7 mouse cellular contexts compared by ENCODE assay signal in the genomic region with DNA sequence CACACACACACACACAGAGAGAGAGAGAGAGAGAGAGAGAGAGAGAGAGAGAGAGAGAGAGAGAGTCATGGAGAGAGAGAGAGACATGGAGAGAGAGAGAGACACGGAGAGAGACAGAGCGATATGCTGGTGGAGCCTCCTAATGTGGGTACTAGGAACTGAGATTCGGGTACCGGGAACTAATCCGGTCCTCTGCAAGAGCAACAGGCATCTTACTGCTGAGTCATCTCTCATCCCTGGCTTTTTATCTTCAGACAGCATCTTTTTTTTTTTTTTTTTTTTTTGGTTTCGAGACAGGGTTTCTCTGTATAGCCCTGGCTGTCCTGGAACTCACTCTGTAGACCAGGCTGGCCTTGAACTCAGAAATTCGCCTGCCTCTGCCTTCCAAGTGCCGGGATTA. TPM values are rescaled to one million over a fixed set of nuclear protein-coding genes. Genes with fewer than 3 reads are reported as not detected.
DNase-seq lines count a peak whose midpoint lies in the region; ATAC-seq and TF ChIP-seq lines count a peak whose summit lies in the region.
"Not testable (repeated sequence)": the region's sequence is repeated elsewhere in the genome, so short reads cannot be mapped to it uniquely, and the experiment has no call there.
"Had no signal": no experiment of that assay in that cellular context is flagged by ENCODE, and none has a peak within 500 bp of the region (broad histone marks: within the 10 kb centered on the region; RNA-seq: fewer than 3 reads in every experiment).

No protein-coding gene starts in this region.

- H3K79me2 ChIP-seq in liver, adult 2 months (ENCODE audit: control insufficient read depth, insufficient read depth, low read length): not testable (repeated sequence)

- not testable (repeated sequence) for H3K9me3 ChIP-seq in ES-E14 (ENCODE audit: control insufficient read depth, insufficient read depth, low read depth, low read length); liver, postnatal 0 days (ENCODE audit: low read length)

- not testable (repeated sequence) for TF ChIP-seq CTCF in liver, adult 2 months (IDR thresholded peaks at IDR 0.05; ENCODE audit: low read depth, low read length); liver, postnatal 0 days (IDR thresholded peaks at IDR 0.05; ENCODE audit: low read depth)

- not testable (repeated sequence) for H3K36me3 ChIP-seq in ES-E14 (ENCODE audit: control insufficient read depth, insufficient read depth, low read length, poor library complexity, severe bottlenecking); liver, adult 2 months (ENCODE audit: control insufficient read depth, insufficient read depth, low read length); liver, postnatal 0 days (replicated peaks; ENCODE audit: insufficient read depth, low read length)

- H3K4me2 ChIP-seq in liver, postnatal 0 days (ENCODE audit: low read depth, low read length): not testable (repeated sequence)

- in situ Hi-C loops in ES-E14 (cut with MboI; ENCODE audit: low sequenced_read_pairs in 2 of 2, unreplicated experiment in 2 of 2): not testable (repeated sequence)

- 44% methylated on average over 8 of the region's 8 CpGs for WGBS in liver, adult 2 months
- 90% methylated on average over 7 of the region's 8 CpGs for WGBS in liver, postnatal 0 days (ENCODE audit: insufficient replicate concordance)

- not testable (repeated sequence) for TF ChIP-seq POLR2A in liver, adult 2 months (IDR thresholded peaks at IDR 0.05; ENCODE audit: extremely low read depth, insufficient read depth, low read length)

- H3K4me1 ChIP-seq in ES-E14 (ENCODE audit: control insufficient read depth in 2 of 2, insufficient read depth in 2 of 2, low read length in 2 of 2, poor library complexity in 1 of 2); liver, adult 2 months (ENCODE audit: control insufficient read depth, insufficient read depth, low read length); liver, postnatal 0 days (ENCODE audit: insufficient read depth): not testable (repeated sequence)

- peak overlapping the region in 1 of 2 experiments; percentile 48; a peak in 2 of 4 replicates for H3K4me3 ChIP-seq in ES-E14 (ENCODE audit: insufficient read depth in 1 of 2, low read depth in 1 of 2, low read length in 2 of 2, poor library complexity in 1 of 2, severe bottlenecking in 1 of 2)
- H3K4me3 ChIP-seq in liver, adult 2 months (ENCODE audit: insufficient read depth, low read depth, low read length); liver, postnatal 0 days (ENCODE audit: low read depth, low read length): not testable (repeated sequence)

- not testable (repeated sequence) for H3K27me3 ChIP-seq in liver, adult 2 months (ENCODE audit: control insufficient read depth, insufficient read depth, low read length); liver, postnatal 0 days (ENCODE audit: insufficient read depth, low read length)

- not testable (repeated sequence) for H3K9ac ChIP-seq in ES-E14 (ENCODE audit: insufficient read depth, low read depth, low read length, poor library complexity, severe bottlenecking); liver, postnatal 0 days (replicated peaks)
- peak overlapping the region; percentile 27; the same call in 1 of the 2 replicates for H3K9ac ChIP-seq in liver, adult 2 months (ENCODE audit: low read depth, low read length)

- not testable (repeated sequence) for H3K27ac ChIP-seq in ES-E14 (ENCODE audit: insufficient read depth, low read depth, low read length, poor library complexity, severe bottlenecking)
- peak overlapping the region; percentile 77 for H3K27ac ChIP-seq in liver, adult 2 months (replicated peaks; ENCODE audit: insufficient read depth, low read depth, low read length)
- H3K27ac ChIP-seq in liver, postnatal 0 days (ENCODE audit: low read depth): peak overlapping the region; percentile 78

- ATAC-seq in liver, postnatal 0 days: peak; percentile 31

- TF ChIP-seq EP300 in liver, postnatal 0 days (IDR thresholded peaks at IDR 0.05; ENCODE audit: low read depth): not testable (repeated sequence)

- DNase-seq in 3T3-L1 (ENCODE audit: low read depth, low spot score) (peak; percentile 49), MN1 (ENCODE audit: low spot score) (peak; percentile 37)
- not testable (repeated sequence) for DNase-seq in ES-E14 (ENCODE audit: low read depth, low spot score); liver, postnatal 0 days
- peak; percentile 50 for DNase-seq in brain, adult 2 months (ENCODE audit: low read depth, low spot score)
- DNase-seq in liver, adult 2 months (ENCODE audit: extremely low read depth, low read depth, low spot score): peak; percentile 66

TF ChIP-seq in ES-E14, 5 proteins besides CTCF, POLR2A, EP300 and RAD21:
- peak; percentile 73 for TF ChIP-seq MAFK (IDR thresholded peaks at IDR 0.05; ENCODE audit: insufficient read depth, low read depth, low read length)
- peak; percentile 62; the same call in 1 of the 2 replicates for TF ChIP-seq ZNF384 (IDR thresholded peaks at IDR 0.05; ENCODE audit: low read depth, low read length)

RNA-seq across cellular contexts. Expression of a gene that starts 32.9 kb away (rescaled TPM):
- 22.3 and 24.1 TPM in 2 replicates for total RNA-seq in ES-E14 (2012; rRNA removed)
- 22.9 and 23.6 TPM in 2 replicates for total RNA-seq in liver, adult 2 months (2014; rRNA removed)
- 5.6 and 5.7 TPM in 2 replicates for polyA plus RNA-seq in liver, adult 2 months (2012; rRNA removed)
- 5.5 and 5.9 TPM in 2 replicates for polyA plus RNA-seq in liver, postnatal 0 days (2015; fragmentation: Nextera tagmentation; extraction: Ambion mirVana)
- polyA plus RNA-seq: erythroblast, embryonic 14.5 days had no signal
